Mouse (Mus musculus) lung, postnatal 0 days (tissue): ENCODE measurements around the gene F12.
A peak's percentile ranks its signal among the peaks of the same experiment; 100 is the strongest.

ENCODE experiments used
- CTCF ChIP-seq: IDR thresholded peaks from 2 replicates; pipeline ENCODE4 v1.5.1; 2016; ENCODE audit warnings: antibody characterized with exemption, mild to moderate bottlenecking
- EP300 ChIP-seq: IDR thresholded peaks from 2 replicates; pipeline ENCODE4 v1.6.1; 2016; ENCODE audit warnings: antibody characterized with exemption, mild to moderate bottlenecking, control low read depth

DNA sequence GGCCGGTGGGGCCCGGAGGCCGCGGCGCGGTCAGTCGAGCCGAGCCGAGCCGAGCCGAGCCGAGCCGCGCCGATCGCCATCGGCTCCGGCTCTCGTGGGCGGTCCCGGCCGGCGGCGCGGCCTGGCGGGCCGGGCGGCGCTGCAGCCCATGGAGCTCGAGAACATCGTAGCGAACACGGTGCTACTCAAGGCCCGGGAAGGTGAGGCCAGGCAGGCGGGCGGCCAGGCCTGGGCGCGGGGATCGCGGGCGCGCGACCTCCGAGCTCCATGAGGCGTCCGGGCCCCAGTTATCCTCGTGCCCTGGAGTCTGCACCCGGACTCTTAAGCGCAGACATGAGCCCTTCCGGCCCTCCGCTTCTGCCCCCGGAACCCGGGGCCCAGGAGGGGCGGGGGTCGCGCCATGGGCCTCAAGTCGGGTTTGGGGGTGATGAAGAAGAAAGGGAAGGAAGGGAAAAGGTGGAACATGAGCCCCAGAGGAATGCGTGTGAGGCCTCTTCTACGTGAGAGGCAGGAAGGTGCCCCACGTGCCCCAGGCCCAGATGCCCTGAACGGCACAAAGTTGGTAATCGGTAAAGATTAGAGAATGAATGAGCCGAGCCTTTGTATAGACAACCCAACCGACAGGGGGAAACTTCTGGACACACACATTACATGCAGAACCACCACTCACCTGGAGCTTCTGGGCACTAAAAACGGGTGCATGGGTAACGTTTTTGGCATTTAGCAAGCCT, 18.9 kb upstream of the F12 start:
- TF ChIP-seq CTCF (0 out of 2 replicates have a peak, but pooled peaks have one; percentile 6), EP300 (no peak)
